Mouse (Mus musculus): ENCODE results near the gene Ciart. TPM values are rescaled to one million over a fixed set of nuclear protein-coding genes. Genes with fewer than 3 reads are reported as not detected.
A peak's percentile ranks its signal among the peaks of the same experiment; 100 is the strongest.
"Not testable (repeated sequence)": the region's sequence is repeated elsewhere in the genome, so short reads cannot be mapped to it uniquely, and the experiment has no call there.

Ciart gene
- polyA plus RNA-seq, 1 experiment, result 0.72 TPM

DNA sequence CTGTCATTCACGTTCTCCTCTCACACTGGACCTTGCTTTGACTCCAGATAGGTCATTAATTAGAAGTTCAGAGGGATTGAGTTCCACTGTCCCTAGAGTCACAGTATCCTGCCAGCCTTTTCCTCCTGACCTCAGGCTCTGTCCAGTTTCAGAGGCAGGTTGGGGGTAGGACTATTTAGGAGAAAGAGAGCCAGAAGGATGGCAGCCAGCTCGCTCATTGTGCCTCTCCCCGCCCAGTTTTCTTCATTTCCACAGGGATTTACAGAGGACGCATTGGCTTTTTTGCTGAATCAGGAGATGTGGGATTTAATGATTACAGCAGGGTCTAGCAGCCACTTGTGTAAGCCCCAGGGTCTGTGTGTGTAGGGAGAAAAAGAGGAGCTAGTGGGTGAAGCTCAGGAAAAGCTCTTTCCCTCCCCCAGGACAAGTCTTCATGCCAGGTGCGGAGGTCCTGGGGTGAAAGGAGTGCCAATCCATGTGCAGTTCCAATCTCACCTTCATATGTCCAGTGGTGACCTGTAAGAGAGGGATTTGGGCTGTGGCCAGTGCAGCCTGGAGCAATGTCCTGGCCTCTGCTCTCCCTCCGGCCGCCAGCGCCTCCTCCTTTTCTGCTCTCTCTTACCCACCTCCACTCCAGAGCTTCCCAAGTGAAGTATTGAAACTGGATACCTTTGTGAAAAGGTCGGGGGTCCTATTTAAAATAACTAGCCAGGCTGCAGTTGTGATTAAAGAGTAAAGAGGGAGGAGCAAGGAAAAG lies 19.7 kb upstream of the Ciart start:
- Histone ChIP-seq H3K4me3 (ENCODE audit: low read depth, low read length) (no peak overlapping the region), H3K4me1 (ENCODE audit: control insufficient read depth, insufficient read depth, insufficient read length, low read length) (peaks cover 3% of the 10 kb centered on the region), H3K27me3 (ENCODE audit: control insufficient read depth, insufficient read depth, low read length) (peaks cover 21% of the 10 kb centered on the region), H3K36me3 (ENCODE audit: control insufficient read depth, insufficient read depth, low read length) (peaks cover 3% of the 10 kb centered on the region; the same call in 1 of the 2 replicates), H3K27ac (ENCODE audit: insufficient read depth, low read depth, low read length) (no peak overlapping the region)
- 68% methylated on average over 9 of the region's 9 CpGs for WGBS
- TF ChIP-seq CTCF (IDR thresholded peaks at IDR 0.05; ENCODE audit: extremely low read depth, insufficient read length, insufficient replicate concordance, low read depth, low read length) (no peak), POLR2A (IDR thresholded peaks at IDR 0.05; ENCODE audit: low read depth, low read length) (no peak)

- peaks cover 17% of the 10 kb centered on the region for H3K27me3 ChIP-seq (ENCODE audit: control insufficient read depth, insufficient read depth, low read length)
- no peak overlapping the region for H3K27ac ChIP-seq (ENCODE audit: insufficient read depth, low read depth, low read length)
- TF ChIP-seq POLR2A (IDR thresholded peaks at IDR 0.05; ENCODE audit: low read depth, low read length) (no peak), CTCF (IDR thresholded peaks at IDR 0.05; ENCODE audit: extremely low read depth, insufficient read length, insufficient replicate concordance, low read depth, low read length) (no peak)
- H3K4me3 ChIP-seq (ENCODE audit: low read depth, low read length), result no peak overlapping the region
- 54% methylated on average over 13 of the region's 13 CpGs for whole genome bisulfite sequencing
- H3K4me1 ChIP-seq (ENCODE audit: control insufficient read depth, insufficient read depth, insufficient read length, low read length), result peaks cover 5% of the 10 kb centered on the region
- peaks cover 7% of the 10 kb centered on the region; the same call in 1 of the 2 replicates for H3K36me3 ChIP-seq (ENCODE audit: control insufficient read depth, insufficient read depth, low read length)
These were observed 17.9 kb upstream of the Ciart start for GRCm38 (mm10) chr3:95899800-95900524.

DNA sequence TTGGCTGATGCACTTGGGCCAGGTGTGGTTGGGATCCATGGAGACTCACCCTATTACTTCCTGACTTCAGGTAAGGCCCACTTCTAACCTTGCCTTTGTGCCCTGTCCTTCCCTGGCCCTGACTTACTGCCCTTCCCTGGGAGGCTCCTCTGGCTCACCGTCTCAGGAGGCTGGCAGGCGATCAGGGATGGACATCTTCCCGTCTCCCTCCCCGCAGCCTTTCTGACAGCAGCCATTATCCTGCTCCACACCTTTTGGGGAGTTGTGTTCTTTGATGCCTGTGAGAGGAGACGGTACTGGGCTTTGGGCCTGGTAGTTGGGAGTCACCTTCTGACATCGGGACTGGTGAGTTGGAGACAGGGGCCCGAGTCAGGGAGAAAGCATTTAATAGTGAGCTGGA lies 13.4 kb upstream of the Ciart start:
- H3K36me3 ChIP-seq (ENCODE audit: control insufficient read depth, insufficient read depth, low read length); H3K4me3 ChIP-seq (ENCODE audit: low read depth, low read length); H3K4me1 ChIP-seq (ENCODE audit: control insufficient read depth, insufficient read depth, insufficient read length, low read length); H3K27ac ChIP-seq (ENCODE audit: insufficient read depth, low read depth, low read length); H3K27me3 ChIP-seq (ENCODE audit: control insufficient read depth, insufficient read depth, low read length): not testable (repeated sequence)
- WGBS, result 89% methylated on average over 7 of the region's 7 CpGs

- H3K4me1 ChIP-seq (ENCODE audit: control insufficient read depth, insufficient read depth, insufficient read length, low read length), result 0 out of 2 replicates have a peak, but pooled peaks cover 3% of the 10 kb centered on the region
- WGBS, result 8% methylated on average over 16 of the region's 16 CpGs
These were observed 12.5 kb upstream of the Ciart start for GRCm38 (mm10) chr3:95894317-95895160.

GRCm38 (mm10) chr3:95893606-95894316 lies 11.7 kb upstream of the Ciart start, which contains the start of gene Aph1a:
Aph1a (plus strand) TSS chr3:95893969.
- TF ChIP-seq POLR2A (IDR thresholded peaks at IDR 0.05; ENCODE audit: low read depth, low read length), result peak; percentile 28; the same call in 1 of the 2 replicates
- WGBS, result under 1% methylated on average over 31 of the region's 43 CpGs
- H3K27me3 ChIP-seq (ENCODE audit: control insufficient read depth, insufficient read depth, low read length); H3K36me3 ChIP-seq (ENCODE audit: control insufficient read depth, insufficient read depth, low read length); H3K4me1 ChIP-seq (ENCODE audit: control insufficient read depth, insufficient read depth, insufficient read length, low read length): not testable (repeated sequence)
- Histone ChIP-seq H3K27ac (ENCODE audit: insufficient read depth, low read depth, low read length) (peak within 1 kb of the TSS; percentile 87), H3K4me3 (ENCODE audit: low read depth, low read length) (peak within 1 kb of the TSS; percentile 74)

More at GRCm38 (mm10) chr3:95894317-95895160, 12.5 kb upstream of the Ciart start:
- H3K27me3 ChIP-seq (ENCODE audit: control insufficient read depth, insufficient read depth, low read length), result no peaks in the 10 kb centered on the region
- peaks cover 7% of the 10 kb centered on the region; the same call in 1 of the 2 replicates for H3K36me3 ChIP-seq (ENCODE audit: control insufficient read depth, insufficient read depth, low read length)
- TF ChIP-seq POLR2A (IDR thresholded peaks at IDR 0.05; ENCODE audit: low read depth, low read length), result no peak
- TF ChIP-seq CTCF (IDR thresholded peaks at IDR 0.05; ENCODE audit: extremely low read depth, insufficient read length, insufficient replicate concordance, low read depth, low read length), result no peak
- H3K4me3 ChIP-seq (ENCODE audit: low read depth, low read length), result peak overlapping the region; percentile 74
- peak overlapping the region; percentile 87 for H3K27ac ChIP-seq (ENCODE audit: insufficient read depth, low read depth, low read length)

DNA sequence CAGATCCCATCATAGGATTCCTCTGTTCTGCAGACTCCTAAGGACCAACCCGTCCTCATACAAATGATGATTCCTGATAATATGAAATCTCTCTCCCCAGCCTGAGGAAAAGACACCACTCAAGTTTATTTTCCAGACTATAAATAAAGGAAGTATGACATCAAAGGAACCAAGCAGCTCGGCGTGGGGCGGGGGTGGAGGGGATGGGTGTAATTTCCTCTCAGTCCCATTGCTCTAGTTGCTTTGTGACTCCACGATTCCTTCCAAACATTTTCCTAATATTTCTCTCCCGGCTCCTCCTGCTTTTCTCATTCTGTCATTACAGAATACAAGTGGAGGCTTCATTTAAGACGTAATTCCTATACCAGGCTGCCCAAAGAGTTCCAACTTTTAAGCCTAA lies 11.1 kb upstream of the Ciart start:
- peaks cover 7% of the 10 kb centered on the region; the same call in 1 of the 2 replicates for H3K36me3 ChIP-seq (ENCODE audit: control insufficient read depth, insufficient read depth, low read length)
- 12% methylated on average over 7 of the region's 7 CpGs for WGBS
- H3K27me3 ChIP-seq (ENCODE audit: control insufficient read depth, insufficient read depth, low read length), result no peaks in the 10 kb centered on the region
- H3K4me1 ChIP-seq (ENCODE audit: control insufficient read depth, insufficient read depth, insufficient read length, low read length), result 0 out of 2 replicates have a peak, but pooled peaks cover 3% of the 10 kb centered on the region
- no peak overlapping the region for H3K4me3 ChIP-seq (ENCODE audit: low read depth, low read length)
- H3K27ac ChIP-seq (ENCODE audit: insufficient read depth, low read depth, low read length), result peak overlapping the region; percentile 72
- TF ChIP-seq CTCF (IDR thresholded peaks at IDR 0.05; ENCODE audit: extremely low read depth, insufficient read length, insufficient replicate concordance, low read depth, low read length) (no peak), POLR2A (IDR thresholded peaks at IDR 0.05; ENCODE audit: low read depth, low read length) (no peak)

Data from small intestine, adult 2 months (tissue).